Mouse (Mus musculus) R1 (cell line): Measurements from ENCODE around the gene Sec22b.

Source experiments
- DNase-seq: peaks from one replicate; pipeline ENCODE4 v3.0.0-alpha.2; 2018; ENCODE audit warnings: low read depth, low spot score

Gene Sec22b

DNA sequence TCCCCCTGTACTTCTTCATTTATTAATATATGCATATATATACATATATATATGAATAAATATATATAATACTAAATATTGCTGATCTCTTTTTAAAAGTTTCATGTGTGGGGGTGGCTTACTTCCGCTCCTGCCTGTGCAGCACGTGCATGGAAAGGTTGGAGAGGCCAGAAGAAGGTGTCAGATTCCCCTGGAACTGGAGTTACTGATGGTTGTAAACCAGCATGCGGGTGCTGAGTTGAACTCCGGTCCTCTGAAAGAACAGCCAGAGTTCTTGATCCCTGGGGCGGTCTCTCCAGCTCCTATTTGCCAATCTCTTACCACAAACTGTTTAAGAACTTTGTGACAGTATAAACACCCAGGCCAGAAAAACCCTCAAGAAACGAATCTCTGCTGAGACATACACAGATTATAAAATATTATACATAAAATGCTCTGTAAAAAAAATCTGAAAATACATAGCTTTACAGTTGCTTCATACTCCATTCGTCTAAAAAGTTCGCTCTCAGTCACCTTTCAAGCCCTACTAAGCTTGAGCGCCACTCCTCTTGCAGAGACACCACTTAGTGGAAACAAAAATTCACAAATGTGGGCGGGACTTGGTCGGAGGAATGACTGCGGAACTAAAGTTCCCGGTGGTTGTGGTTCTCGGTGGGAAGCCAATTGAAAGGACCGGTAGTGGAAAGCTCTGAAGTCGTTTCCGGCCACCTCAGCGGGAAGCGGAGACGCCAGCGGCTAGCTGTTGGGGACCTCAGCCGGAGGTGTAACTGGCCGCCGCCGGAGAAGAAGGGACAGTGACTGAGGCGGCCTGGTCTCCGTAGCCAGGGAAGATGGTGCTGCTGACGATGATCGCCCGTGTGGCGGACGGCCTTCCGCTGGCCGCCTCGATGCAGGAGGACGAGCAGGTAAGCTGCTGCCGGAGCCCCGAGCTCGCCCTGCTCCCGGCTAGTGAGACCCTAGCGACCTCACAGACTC, at the start of gene Sec22b:
TSS of gene Sec22b (plus strand) at position 675 of the 975 bp plus-strand sequence.
- peak; percentile 93 for DNase-seq

DNA sequence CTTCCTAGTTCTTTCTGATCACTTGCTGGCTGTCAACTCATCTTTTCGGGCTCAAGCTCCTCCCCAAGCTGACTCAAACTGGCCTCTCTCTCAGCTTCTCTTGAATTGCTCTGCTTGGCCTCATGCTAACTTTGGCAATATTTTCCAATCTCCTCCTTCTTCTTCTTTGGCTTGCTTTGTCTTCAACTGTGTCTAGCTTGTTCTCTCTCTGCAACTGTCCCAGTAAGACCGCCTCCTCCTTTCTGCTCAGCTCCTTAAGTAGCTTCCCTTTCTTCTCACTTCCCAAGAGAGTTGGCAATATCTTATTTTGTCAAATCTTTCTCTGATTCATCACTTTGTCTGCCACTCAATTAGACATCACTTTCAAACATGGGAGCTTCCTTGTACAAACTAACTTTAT, 49.2 kb upstream of the Sec22b start:
- DNase-seq: no peak

DNA sequence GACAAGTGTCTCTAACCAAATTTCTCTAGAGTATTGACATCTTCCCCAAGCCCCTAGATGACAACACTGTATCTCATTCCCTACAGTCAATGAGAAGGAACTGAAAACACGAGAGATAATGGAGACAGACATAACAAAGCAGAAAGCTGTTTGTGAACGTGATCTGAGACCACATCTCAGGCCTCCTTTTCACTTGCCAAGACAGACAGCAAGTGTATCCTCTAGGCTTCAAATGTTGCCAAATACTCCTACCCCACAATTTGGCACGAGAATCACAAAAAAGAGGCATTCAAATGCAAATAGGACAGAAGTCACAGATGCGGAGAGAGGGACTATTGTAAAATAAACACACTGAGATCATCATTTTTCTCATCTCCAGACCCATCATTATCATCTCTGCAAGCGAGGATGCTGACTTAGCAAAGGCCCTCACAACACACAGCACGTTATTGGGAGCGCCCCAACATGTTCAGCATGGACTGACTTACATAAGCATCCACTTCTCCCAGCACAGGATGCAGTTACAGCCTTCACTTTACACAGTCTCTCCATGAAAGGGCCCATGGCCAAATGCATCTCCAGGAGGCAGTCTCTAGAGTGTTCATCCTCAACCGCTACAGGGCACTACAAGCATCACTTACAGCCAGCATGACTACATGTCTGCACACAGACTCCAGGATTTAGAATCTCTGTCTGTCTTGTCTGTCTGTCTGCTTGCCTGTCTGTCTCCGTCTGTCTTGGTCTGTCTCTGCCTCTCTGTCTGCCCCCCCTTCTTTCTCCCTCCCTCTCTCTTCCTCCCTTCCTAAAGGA, 46.2 kb upstream of the Sec22b start:
- DNase-seq: no peak

DNA sequence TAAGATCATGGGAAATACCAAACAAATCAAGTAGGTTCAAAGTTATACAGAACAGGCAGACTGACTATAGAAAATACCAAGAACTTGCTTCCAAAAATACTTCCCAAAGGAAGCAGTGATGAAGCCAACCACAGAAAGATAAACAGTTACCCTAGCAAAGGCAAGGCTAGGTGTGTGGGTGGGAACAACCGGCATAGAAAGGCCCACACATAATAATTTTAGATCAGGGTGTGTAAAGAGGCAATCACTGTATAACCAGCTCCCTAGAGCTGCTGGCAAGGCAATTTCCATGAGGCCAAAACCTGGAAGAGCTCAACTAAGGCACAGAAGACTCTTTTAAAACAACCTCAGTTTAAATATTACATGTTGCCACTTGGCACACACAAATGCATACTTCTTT, 41.6 kb upstream of the Sec22b start:
- DNase-seq: no peak

DNA sequence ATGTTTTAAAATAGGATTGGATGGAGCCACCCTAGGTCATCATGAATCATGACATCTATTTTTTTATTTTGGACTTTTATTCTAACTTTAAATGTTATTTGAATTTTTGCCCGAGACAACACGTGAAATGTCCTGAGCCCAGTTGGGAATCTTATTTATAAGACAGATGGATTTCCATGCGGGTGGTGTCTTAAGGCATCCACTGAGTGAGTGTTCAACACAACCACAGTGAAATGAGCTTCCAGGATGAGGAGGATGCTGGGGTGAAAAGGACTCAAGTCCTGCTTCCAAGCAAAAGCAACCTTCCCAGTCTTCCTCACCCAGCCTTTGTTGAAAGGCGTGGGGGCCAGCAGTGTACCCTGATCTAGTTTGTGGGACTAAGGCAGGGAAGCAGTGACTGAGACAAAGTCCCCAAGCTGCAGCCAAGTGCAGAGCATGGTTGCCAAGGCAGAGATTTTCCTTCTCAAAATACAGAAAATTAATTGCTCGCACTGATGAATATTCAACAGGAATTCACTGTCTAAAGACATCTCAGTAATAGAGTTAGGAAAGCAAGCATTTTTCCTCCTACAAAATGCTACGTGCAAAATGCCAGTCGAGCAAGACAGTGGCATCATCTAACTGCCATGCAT, 40.1 kb upstream of the Sec22b start:
- DNase-seq: no peak

DNA sequence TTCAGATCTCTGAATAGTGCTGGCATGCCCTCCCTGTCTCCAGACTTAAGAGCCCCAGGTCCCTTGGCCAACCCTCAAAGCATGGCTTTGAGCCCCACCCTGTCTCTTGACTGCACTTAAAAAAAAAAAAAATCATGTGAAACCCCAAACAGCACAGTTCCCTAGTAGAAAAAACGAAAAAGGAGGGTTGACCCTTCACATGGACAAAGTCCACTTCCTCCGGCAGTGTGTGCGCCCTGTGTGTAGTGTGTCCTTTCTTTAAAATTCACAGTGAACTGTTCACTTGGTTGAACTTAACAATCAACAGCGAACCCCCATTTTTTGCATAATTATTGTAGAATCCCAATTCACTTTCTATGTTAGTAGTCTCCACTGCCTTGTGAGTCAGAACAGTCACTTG, 34.3 kb upstream of the Sec22b start:
- no peak for DNase-seq

DNA sequence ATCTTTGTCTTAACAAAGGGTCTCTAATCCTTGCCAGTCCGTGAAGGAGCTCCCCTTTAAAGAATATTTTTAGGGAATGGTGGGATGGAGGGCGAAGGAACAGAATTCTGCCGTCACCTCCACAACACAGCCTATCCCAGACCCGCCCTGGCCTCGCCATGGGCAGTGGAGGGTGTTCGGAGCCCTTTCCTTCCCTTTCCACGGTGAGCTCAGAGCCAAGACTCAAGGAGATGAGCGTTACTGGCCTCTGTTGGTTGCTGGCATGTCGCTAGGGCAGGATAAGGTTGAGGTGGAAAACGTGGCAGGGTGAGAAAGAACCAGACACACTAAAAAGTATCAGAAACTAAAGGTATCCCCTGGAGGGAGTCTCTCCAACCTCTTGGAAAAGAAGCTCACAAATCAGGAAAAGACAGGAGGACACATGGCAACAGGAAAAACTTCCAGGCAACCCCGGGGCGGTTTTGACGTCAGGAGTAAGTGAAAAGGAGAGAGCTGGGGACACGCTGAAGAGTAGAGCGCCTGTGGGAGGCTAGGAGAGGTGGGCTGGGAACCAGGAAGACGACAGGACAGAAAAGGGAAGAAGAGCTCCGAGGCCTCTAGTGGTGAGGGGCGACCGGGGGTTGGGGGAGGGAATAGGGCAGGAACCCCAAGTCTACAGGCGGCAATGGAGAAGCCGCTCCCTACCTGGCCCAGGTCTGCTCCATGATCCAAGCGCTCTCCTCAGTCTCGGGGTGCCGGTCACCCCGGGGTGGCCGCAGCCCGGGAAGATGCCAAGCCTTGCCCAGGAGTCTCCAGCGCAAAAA, 33.6 kb upstream of the Sec22b start:
- DNase-seq: peak; percentile 13

DNA sequence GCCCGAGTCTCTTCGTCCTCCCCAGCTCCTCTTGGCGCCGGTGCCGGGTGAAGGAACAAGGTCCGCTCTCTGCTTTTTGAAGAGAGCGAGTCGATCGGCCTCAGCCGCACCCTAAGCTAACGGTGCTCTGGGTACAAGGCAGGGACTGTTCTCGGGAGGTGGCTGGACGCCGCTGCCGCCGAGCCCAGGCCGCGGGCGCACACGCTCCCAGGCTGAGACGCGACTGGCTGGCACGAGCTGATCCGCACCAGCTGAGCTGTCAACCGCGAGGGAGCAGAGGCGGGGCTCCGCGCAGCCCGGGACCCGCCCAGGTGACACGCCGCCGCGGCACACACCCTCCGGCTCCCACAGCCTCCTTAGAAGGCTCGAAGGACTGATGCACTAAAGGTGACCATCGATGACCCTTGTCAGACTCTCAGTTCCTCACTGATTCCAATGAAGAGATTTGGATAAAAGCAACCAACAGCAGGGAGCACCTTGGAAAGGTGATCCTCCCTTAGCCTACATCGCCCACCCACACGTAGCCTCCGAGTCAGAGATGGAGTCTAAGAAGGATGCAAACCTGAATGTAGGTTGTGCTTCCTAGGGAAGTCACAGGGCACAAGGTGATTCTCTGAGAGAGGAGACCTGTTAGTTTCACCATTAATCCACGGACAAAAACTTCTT, 32.8 kb upstream of the Sec22b start:
- peak; percentile 30 for DNase-seq

DNA sequence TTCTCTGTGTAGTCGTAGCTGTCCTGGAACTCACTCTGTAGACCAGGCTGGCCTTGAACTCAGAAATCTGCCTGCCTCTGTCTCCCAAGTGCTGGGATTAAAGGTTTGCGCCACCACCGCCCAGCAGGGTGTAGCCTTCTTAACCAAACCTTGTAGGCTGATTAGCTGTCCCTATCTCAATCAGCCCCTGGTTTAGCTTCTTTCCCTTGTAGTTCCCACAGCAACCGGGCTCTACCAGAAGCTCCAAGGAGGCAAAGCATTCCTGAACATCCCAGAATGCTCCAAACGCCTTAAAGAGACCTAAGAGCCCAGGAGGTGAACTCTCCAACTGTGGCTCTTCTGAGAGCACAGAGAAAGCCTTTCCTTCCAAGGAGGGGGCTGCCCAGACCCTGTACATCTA, 32.3 kb upstream of the Sec22b start:
- peak; percentile 42 for DNase-seq

DNA sequence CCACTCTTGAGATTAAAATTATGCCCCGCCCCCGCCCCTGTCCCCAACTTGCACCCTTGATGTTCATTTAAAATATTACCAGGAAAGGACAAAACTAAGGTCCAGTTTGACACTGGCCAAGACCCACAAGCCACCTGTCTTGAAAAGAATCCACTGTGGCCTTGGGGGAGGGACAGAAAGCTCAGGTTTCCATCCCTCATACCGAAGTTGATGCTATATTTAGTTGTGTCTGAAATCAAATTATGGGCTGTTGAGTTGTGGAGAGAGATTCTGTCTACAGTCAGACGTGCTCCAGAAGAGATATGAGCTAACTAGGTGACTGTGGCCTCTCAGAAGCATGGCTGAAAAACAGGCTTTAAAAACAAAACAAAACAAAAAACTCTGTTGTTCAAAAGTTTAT, 31.3 kb upstream of the Sec22b start:
- DNase-seq: no peak

DNA sequence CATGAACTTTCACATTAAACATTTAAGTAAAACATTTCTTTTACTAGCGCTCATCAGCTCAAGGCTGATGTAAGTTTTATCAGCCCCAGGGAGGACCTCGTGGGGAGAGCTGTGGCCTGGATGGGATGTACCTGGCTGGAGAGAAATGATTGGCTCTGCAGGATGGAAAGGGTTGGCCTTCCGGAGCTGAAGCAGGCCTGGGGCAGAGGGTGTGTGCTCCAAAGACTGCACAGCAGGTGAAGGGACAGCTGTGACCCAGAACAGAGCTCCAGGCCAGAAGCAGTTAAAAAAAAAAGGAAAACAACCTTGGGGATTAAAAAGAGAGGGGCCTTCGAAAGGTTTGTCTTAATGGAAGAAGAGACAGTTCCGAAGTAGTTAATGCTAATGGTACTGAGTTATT, 26.2 kb upstream of the Sec22b start:
- DNase-seq: peak; percentile 67

DNA sequence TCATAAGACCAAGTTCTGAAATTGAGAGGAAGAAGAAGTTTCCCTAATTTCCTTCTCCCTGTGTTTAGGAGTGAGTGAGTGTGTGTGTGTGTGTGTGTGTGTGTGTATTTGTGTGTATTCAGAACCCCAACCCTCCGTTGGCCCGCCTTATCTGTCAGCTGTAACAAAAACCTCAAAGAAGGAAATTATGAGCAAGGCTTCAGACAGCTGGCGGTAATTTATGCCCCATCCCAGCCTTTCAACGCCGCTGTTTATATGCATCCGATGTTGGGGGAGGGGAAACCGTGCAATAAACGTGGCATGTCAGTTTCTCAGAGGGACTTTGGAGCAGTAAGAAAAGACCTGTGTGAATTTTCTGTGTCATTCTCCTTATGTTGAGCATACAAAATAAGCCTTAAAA, 24.7 kb upstream of the Sec22b start:
- DNase-seq: no peak

DNA sequence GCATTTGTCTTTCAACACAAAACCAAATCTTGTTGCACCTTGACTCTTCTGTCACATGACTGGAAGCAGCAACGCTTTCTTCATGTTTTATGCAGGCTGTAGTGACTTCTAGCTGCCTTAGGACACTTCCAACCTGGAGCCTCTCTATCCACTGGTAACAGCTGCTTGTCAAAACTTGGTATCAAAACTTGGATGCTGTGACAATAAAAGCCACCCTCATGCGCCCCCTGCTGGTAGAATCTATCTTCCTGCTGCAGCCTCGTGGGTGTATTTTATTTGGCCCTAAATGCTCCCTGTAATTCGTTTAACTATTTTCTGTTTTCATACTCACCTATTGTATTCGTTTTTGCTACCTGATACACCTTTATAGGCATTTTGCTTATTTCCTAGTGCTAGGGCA, 21.8 kb upstream of the Sec22b start:
- peak; percentile 74 for DNase-seq

DNA sequence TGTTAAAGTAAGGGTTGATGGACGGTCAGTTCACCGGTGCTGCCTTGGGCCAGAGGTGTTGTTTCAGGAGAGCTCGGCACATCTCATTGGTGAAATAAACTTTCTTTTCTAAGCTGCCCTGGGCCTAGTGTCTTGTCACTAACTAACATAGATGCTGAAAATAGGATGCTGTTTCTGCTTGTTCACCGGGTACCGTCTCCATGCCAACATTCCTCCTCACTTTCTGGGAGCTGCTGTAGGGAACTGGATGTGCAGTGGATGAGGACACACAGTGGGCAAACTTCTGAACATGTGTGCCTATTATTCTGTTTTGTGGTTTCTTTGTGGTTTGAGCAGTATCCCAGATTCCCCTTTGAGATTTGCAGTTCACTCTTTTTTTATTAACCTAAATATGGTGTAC, 19.4 kb upstream of the Sec22b start:
- DNase-seq: no peak

DNA sequence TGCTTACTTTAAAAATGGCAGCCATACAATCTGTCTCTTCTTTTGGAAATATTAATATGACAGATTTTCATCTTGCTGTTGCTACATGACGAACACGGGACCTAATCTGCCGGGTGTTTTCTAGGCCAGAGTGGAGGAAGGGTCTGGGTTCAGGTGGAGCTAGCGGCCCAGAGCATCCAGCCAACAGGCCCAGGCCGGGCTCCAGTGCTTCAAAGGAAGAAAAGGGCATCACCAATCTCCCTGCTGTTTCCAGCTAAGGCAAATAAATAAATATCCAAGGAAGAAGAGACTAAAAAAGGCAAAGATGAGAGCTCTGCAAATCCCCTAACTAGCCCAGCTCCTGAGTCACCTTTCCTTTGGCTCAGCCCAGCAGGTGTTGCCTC, 13.2 kb upstream of the Sec22b start:
- peak; percentile 12 for DNase-seq

DNA sequence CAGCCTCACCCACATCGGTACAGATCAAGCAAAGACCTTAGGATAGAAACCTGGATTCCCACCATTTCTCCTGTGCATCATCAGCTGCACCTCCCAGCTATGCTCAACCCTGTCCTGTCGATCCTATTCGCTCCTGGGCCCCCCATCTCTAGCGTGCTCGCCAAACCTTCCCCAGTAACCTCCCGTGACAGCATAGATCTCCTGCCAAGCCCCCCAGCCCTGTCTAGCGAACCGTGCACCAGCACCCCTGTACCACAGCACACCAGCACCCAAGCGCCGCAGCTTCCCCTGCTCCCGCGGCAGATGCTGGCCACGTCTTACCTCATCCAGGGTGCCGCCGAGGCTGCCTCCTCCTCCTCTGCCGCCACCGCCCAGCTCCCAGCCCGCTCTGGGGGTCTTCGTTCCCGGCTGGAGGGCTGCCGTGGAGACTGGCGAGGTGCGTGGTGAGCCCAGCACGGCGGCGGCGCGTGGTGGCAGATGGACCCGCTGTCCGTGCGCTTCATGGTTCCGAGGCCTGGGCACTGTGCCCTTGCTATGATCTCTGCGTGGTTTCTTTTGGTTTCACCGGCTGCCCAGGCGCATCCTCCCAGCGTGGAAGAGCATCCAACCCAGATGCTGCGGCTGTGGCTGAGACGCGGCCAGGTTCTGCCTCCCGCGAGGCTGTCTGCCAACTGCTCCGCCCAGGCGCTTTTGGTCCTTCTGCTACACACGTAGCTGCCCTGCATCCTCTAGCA, 12.7 kb upstream of the Sec22b start, which contains the start of gene Pde4dip:
TSS of gene Pde4dip (minus strand) at position 540 of the 734 bp plus-strand sequence.
- DNase-seq: peak; percentile 24

DNA sequence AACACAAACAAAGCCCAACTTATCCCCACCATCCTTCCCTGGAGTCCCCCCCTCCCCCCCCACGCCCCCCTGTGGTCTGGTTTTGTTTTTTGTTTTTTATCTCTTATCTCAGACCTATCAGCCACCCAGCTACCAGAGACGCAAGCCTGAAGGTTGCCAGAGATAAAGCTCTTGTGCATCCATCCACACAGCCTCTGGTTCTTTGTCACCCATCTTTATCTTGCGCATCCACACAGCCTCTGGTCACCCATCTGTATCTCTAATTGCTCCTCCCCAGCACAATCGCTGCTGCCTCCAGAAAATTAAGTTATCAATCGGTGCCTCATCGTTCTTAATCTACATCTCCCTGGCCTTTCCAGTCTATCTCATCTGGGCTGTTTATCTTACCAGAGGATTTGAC, 10.8 kb upstream of the Sec22b start:
- DNase-seq: no peak

DNA sequence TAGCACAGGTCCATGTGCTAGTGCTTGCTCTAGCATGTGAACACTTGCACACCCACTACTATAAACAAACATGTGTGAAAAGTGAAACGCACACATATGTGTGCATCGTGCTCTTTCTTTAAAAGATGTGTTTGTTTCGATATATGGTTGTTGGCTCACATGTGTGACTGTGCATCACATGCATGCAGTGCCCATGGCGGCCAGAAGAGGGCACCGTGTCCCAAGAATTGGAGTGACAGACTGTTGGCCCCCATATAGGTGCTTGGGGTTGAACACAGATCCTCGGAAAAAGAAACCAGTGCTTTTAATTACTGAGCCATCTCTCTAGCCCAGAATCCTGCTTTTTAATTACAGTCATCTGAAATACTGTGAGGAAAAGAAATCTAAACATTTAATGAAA, 6.3 kb upstream of the Sec22b start:
- peak; percentile 73 for DNase-seq

DNA sequence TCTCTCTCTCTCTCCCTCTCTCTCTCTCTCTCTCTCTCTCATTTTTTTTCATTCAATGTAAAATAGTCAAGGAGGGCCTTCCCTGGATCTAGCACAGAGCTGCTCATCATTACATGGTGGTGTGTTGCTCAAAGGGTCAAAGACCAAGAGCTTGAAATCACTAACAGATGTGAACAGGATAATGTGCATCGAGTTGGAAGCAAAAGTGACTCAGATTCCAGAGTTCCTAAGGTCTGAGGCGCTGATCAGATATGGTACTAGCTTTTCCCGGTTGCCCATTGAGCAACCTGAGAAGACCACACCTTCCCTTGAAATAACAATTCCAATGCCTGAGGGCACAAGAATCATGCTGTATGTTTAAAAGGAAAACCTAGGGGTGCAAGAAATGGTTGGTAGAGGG, 2.6 kb upstream of the Sec22b start:
- DNase-seq: no peak

DNA sequence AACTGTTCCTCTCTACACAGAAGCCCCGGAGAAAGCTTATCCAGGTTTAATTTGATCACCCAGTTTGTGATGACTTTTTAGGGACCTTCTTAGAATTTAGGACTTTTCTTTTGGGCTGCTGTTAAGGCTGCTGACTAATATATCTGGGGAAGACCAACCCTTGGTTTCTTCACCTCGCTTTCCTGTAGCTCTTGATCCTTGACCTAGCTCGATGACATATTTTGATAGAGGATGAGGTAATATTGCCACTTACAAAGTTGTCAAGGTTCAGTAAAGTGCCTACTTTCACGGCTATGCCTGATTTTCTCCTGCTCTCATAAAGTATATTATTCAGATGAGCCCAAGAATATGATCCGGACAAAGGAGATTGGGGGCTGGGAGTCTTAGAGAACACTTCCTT, 596 bp downstream of the Sec22b start:
- DNase-seq: no peak
